Mouse (Mus musculus): ENCODE data around the gene Mrpl20. TPM values are rescaled to one million over a fixed set of nuclear protein-coding genes. Genes with fewer than 3 reads are reported as not detected.
A peak's percentile ranks its signal among the peaks of the same experiment; 100 is the strongest.

Gene Mrpl20
- polyA plus RNA-seq, 1 experiment = 109 TPM

- peak; percentile 94 to 98 for DNase-seq
- H3K27me3 ChIP-seq (ENCODE audit: control insufficient read depth, insufficient read depth, low read length) = no peaks in the 10 kb centered on the region; the same call in 1 of the 2 replicates
- H3K27ac ChIP-seq (ENCODE audit: insufficient read depth, low read length) = peak overlapping the region; percentile 63
- peak overlapping the region; percentile 95 for H3K4me3 ChIP-seq (replicated peaks; ENCODE audit: insufficient read depth, low read depth, low read length)
- TF ChIP-seq CTCF (IDR thresholded peaks at IDR 0.05; ENCODE audit: borderline replicate concordance, insufficient read depth, low read depth, low read length) (no peak), POLR2A (IDR thresholded peaks at IDR 0.05; ENCODE audit: borderline replicate concordance, insufficient read depth, low read length) (peak; percentile 84)
- WGBS = under 1% methylated on average over 58 of the region's 58 CpGs
- H3K4me1 ChIP-seq (ENCODE audit: control insufficient read depth, insufficient read depth, low read length) = peaks cover 10% of the 10 kb centered on the region
Observed at GRCm38 (mm10) chr4:155803340-155804041, 813 bp downstream of the Mrpl20 start.

- Histone ChIP-seq H3K27me3 (ENCODE audit: control insufficient read depth, insufficient read depth, low read length) (no peaks in the 10 kb centered on the region), H3K27ac (ENCODE audit: insufficient read depth, low read length) (no peak overlapping the region), H3K4me3 (replicated peaks; ENCODE audit: insufficient read depth, low read depth, low read length) (no peak overlapping the region), H3K4me1 (ENCODE audit: control insufficient read depth, insufficient read depth, low read length) (peaks cover 9% of the 10 kb centered on the region)
- WGBS = 90% methylated on average over 3 of the region's 3 CpGs
- TF ChIP-seq POLR2A (IDR thresholded peaks at IDR 0.05; ENCODE audit: borderline replicate concordance, insufficient read depth, low read length) (no peak), CTCF (IDR thresholded peaks at IDR 0.05; ENCODE audit: borderline replicate concordance, insufficient read depth, low read depth, low read length) (no peak)
- DNase-seq = no peak
Observed at GRCm38 (mm10) chr4:155807841-155808240, 5.2 kb downstream of the Mrpl20 start.

- Histone ChIP-seq H3K4me3 (replicated peaks; ENCODE audit: insufficient read depth, low read depth, low read length) (peak within 1 kb of the TSS; percentile 98), H3K27me3 (ENCODE audit: control insufficient read depth, insufficient read depth, low read length) (no peaks in the 10 kb centered on the region), H3K27ac (ENCODE audit: insufficient read depth, low read length) (peak within 1 kb of the TSS; percentile 85), H3K4me1 (ENCODE audit: control insufficient read depth, insufficient read depth, low read length) (peaks cover 8% of the 10 kb centered on the region; the same call in 1 of the 2 replicates)
- peak; percentile 92 to 95 for DNase-seq
- WGBS = under 1% methylated on average over 55 of the region's 60 CpGs
- no peak for TF ChIP-seq CTCF (IDR thresholded peaks at IDR 0.05; ENCODE audit: borderline replicate concordance, insufficient read depth, low read depth, low read length)
- TF ChIP-seq POLR2A (IDR thresholded peaks at IDR 0.05; ENCODE audit: borderline replicate concordance, insufficient read depth, low read length) = peak; percentile 57; the same call in 1 of the 2 replicates
Observed at GRCm38 (mm10) chr4:155811929-155812664, 9.4 kb downstream of the Mrpl20 start, which contains the start of gene Ccnl2. TSS of gene Ccnl2 (plus strand) at chr4:155812489.

GRCm38 (mm10) chr4:155812665-155813181 is 10.0 kb downstream of the Mrpl20 start:
- no peaks in the 10 kb centered on the region for H3K27me3 ChIP-seq (ENCODE audit: control insufficient read depth, insufficient read depth, low read length)
- under 1% methylated on average over 49 of the region's 49 CpGs for WGBS

GRCm38 (mm10) chr4:155817533-155817932 is 14.9 kb downstream of the Mrpl20 start:
- Histone ChIP-seq H3K4me3 (replicated peaks; ENCODE audit: insufficient read depth, low read depth, low read length) (no peak overlapping the region), H3K27me3 (ENCODE audit: control insufficient read depth, insufficient read depth, low read length) (no peaks in the 10 kb centered on the region), H3K27ac (ENCODE audit: insufficient read depth, low read length) (no peak overlapping the region), H3K4me1 (ENCODE audit: control insufficient read depth, insufficient read depth, low read length) (peaks cover 6% of the 10 kb centered on the region; the same call in 1 of the 2 replicates)
- WGBS = 64% methylated on average over 4 of the region's 4 CpGs
- no peak for DNase-seq
- TF ChIP-seq POLR2A (IDR thresholded peaks at IDR 0.05; ENCODE audit: borderline replicate concordance, insufficient read depth, low read length) = no peak
- no peak for TF ChIP-seq CTCF (IDR thresholded peaks at IDR 0.05; ENCODE audit: borderline replicate concordance, insufficient read depth, low read depth, low read length)

More at GRCm38 (mm10) chr4:155812665-155813181, 10.0 kb downstream of the Mrpl20 start:
- Histone ChIP-seq H3K4me1 (ENCODE audit: control insufficient read depth, insufficient read depth, low read length) (peaks cover 8% of the 10 kb centered on the region; the same call in 1 of the 2 replicates), H3K4me3 (replicated peaks; ENCODE audit: insufficient read depth, low read depth, low read length) (peak overlapping the region; percentile 65), H3K27ac (ENCODE audit: insufficient read depth, low read length) (peak overlapping the region; percentile 75)
- DNase-seq = no peak
- no peak for TF ChIP-seq POLR2A (IDR thresholded peaks at IDR 0.05; ENCODE audit: borderline replicate concordance, insufficient read depth, low read length)
- TF ChIP-seq CTCF (IDR thresholded peaks at IDR 0.05; ENCODE audit: borderline replicate concordance, insufficient read depth, low read depth, low read length) = no peak

- no peak for DNase-seq
- H3K27ac ChIP-seq (ENCODE audit: insufficient read depth, low read length) = no peak overlapping the region
- 65% methylated on average over 7 of the region's 7 CpGs for whole genome bisulfite sequencing
- no peak for TF ChIP-seq CTCF (IDR thresholded peaks at IDR 0.05; ENCODE audit: borderline replicate concordance, insufficient read depth, low read depth, low read length)
- TF ChIP-seq POLR2A (IDR thresholded peaks at IDR 0.05; ENCODE audit: borderline replicate concordance, insufficient read depth, low read length) = no peak
- H3K4me3 ChIP-seq (replicated peaks; ENCODE audit: insufficient read depth, low read depth, low read length) = no peak overlapping the region
- H3K27me3 ChIP-seq (ENCODE audit: control insufficient read depth, insufficient read depth, low read length) = no peaks in the 10 kb centered on the region
- H3K4me1 ChIP-seq (ENCODE audit: control insufficient read depth, insufficient read depth, low read length) = no peaks in the 10 kb centered on the region
Observed at GRCm38 (mm10) chr4:155821025-155821424, 18.3 kb downstream of the Mrpl20 start.

- no peak overlapping the region for H3K27ac ChIP-seq (ENCODE audit: insufficient read depth, low read length)
- H3K4me3 ChIP-seq (replicated peaks; ENCODE audit: insufficient read depth, low read depth, low read length) = no peak overlapping the region
- DNase-seq = no peak
- H3K4me1 ChIP-seq (ENCODE audit: control insufficient read depth, insufficient read depth, low read length) = no peaks in the 10 kb centered on the region
- 95% methylated on average over 16 of the region's 16 CpGs for WGBS
- TF ChIP-seq CTCF (IDR thresholded peaks at IDR 0.05; ENCODE audit: borderline replicate concordance, insufficient read depth, low read depth, low read length) (no peak), POLR2A (IDR thresholded peaks at IDR 0.05; ENCODE audit: borderline replicate concordance, insufficient read depth, low read length) (no peak)
- H3K27me3 ChIP-seq (ENCODE audit: control insufficient read depth, insufficient read depth, low read length) = no peaks in the 10 kb centered on the region
Observed at GRCm38 (mm10) chr4:155823443-155823842, 20.8 kb downstream of the Mrpl20 start.
